Mouse (Mus musculus) testis, postnatal 14 days (tissue): ENCODE data around the gene Dock10.

ENCODE experiments used
- DNase-seq: peaks from one replicate; pipeline ENCODE4 v3.0.0; 2021; ENCODE audit warnings: low spot score

Dock10 gene

DNA sequence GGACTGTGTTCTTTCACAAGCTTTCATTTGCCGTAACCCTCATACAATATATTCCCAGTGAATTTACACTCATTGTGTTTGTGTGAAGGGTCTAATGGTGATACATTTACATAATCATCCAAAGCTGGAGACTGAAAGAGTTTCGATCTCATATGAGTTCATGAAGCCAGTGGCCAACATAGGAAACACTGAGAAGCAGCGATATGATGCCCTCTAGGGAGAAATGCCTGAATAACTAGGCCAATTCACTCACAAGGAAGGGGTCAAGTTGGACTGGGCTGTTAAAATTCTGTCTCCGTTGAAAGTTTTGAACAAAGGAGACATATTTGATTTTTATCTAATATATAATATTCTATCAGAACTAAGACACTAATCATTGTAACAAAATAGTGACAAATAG, 30.9 kb downstream of the Dock10 start:
- no peak for DNase-seq

GRCm38 (mm10) chr1:80722647-80723046, 35.7 kb downstream of the Dock10 start:
- DNase-seq, result peak; percentile 8

GRCm38 (mm10) chr1:80722001-80722400, 36.3 kb downstream of the Dock10 start:
- DNase-seq, result no peak

DNA sequence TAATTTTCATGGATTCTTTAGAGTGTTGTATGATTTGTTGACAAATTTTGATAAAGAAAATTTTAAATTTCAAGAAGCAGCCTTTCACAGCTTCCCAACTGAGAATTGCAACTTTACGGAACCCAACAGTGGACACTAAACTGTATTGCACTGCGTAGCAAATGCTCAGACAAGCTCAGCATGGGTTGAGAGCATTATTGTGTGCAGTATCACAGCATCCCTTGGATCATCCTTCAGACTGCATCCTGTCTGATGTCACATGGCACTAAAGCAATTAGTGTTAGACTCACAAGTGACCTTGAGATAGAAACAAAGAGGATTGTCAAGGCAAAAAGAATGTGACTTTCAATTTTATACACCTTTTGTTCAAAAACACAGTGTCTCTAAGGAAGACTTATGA, 37.1 kb downstream of the Dock10 start:
- no peak for DNase-seq

GRCm38 (mm10) chr1:80720146-80720545, 38.2 kb downstream of the Dock10 start:
- no peak for DNase-seq

DNA sequence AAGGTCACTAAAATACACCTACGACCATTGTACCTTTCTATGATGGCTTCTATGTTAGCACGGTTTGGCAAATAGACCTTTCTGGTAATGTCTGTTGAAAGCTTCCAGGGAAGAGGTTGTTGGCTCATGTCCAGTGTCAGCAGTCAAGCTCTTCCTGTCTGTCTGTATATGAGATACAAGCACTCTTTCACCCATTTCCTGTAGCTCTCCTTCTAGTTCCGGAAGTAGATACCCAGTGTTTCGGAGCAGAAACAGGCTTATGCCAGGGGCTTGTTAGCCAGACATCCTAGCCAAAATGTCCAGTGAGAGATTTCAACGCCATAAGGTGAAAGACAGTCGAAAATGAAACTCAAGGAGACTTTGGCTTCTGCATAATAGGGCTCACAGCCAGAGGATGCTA, 38.9 kb downstream of the Dock10 start:
- DNase-seq, result no peak

GRCm38 (mm10) chr1:80718666-80719065, 39.7 kb downstream of the Dock10 start:
- DNase-seq, result no peak

- no peak for DNase-seq
Observed at GRCm38 (mm10) chr1:80715917-80716316, 42.4 kb downstream of the Dock10 start.

- no peak for DNase-seq
Observed at GRCm38 (mm10) chr1:80713920-80714319, 44.4 kb downstream of the Dock10 start.

- DNase-seq, result no peak
Observed at GRCm38 (mm10) chr1:80710607-80711261, 47.6 kb downstream of the Dock10 start.

GRCm38 (mm10) chr1:80710097-80710541, 48.2 kb downstream of the Dock10 start:
- DNase-seq, result no peak

DNA sequence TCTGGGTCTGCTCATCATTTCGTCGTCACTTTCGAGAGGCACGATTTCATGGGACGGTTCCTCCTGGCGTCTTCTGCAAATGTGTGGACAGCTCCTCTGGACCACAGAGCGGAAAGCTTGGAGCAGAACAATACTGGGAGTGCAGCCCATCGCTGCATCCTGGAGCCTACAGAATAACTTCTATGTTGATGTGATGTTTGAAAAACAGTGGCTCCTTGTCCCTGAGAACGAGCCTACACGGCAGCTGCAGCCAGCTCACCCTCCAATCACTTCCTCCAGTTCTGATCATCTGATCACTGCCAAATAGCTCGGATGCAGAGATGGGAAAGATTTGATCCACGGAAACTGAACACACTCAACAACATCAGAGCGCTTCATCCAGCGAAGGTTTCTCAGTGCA, 49.0 kb downstream of the Dock10 start:
- no peak for DNase-seq

DNA sequence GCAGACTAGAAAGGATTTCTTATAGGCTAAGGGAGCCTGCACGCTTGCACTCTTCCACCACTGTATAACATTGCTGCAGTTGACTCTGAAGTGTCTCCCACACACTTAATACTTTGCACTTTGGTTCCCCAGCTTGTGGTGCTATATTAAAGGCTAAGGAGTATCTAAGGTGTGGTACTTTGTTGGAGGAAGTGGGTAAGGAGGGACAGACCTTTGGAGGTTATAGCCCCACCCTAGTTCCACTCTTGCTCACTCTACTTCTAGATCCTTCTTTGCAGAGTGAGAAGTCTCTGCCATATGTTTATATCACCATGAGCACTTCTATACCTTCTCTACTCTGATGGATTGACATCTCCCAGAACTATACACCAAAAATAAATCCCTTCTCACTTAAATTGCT, 55.0 kb downstream of the Dock10 start:
- DNase-seq, result no peak

GRCm38 (mm10) chr1:80676004-80676673, 82.2 kb downstream of the Dock10 start:
- DNase-seq, result no peak

DNA sequence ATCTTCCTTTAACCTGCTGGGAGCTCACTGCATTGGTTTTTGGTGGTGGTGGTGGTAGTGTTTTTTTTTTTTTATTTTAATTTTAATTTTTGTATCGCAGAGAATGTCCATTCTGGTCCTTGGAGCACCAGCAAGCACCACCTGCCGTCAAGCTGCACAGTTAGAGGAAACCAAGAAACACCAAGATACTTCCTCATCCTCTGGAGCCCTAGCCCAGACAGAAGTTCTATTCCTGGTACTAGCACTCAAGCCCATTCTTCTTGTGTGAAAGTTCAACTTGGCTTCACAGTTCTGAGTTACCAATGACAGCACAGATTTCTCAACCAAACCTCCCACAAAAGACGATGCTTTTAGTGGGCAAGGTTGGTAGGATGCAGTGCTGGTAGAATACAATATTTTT, 86.6 kb downstream of the Dock10 start:
- no peak for DNase-seq

DNA sequence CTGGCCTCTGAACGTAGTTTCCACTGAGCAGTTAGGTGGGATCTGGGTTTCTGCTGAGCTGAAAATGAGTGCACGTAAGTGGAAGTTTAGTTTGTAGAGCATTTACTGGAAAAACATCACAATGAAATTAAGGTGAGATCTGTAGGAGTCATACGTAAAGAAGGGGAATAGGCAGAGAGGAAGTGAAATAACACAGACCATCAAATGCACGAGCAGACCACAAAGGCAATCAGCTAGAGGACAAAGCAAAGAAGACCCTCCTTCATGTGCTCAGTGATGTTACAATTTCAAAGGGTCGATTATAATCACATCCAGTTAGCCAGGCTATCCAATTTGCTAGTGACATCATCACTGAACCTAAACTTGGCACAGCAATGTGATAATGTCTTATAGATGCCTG, 87.3 kb downstream of the Dock10 start:
- DNase-seq, result no peak

DNA sequence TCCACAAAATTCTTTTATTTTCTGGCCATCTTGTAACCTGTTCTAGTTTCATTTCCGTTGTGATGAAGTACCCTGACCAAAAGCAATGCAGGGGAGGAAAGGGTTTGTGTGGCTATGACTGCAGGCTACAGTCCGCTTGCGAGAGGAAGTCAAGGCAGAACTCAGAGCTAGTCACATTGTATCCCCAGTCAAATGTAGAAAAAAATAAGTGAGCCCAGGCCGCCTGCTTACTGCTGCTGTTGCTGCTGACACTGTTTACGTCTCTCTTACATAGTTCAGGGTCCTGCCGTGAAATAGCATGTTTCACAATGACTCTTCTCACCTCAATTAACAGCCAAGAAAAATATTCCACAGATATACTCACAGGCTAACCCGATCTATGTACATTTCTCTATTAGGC, 87.9 kb downstream of the Dock10 start:
- no peak for DNase-seq

- no peak for DNase-seq
Observed at GRCm38 (mm10) chr1:80665761-80666160, 92.6 kb downstream of the Dock10 start.

DNA sequence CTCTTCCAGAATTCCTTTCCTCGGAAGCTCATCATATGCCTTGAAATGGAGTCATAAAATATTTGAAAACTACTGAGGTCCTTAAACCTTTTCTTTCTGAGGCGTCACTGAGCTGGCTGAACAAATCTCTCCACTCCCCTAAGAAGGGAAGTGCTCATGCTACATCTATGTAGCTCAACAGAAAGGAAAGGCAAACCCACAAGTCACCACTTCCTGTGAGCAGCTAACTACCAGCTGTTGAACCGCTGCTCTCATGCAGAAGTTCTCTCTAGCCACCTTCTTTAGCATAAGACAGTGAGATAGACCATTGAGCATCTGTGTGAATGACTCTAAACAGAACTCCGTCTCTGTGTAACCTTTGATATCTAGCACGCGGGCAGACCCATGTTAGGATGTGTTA, 93.2 kb downstream of the Dock10 start:
- DNase-seq, result no peak

- no peak for DNase-seq
Observed at GRCm38 (mm10) chr1:80661506-80662402, 96.6 kb downstream of the Dock10 start.

- no peak for DNase-seq
Observed at GRCm38 (mm10) chr1:80659465-80660245, 98.7 kb downstream of the Dock10 start.

DNA sequence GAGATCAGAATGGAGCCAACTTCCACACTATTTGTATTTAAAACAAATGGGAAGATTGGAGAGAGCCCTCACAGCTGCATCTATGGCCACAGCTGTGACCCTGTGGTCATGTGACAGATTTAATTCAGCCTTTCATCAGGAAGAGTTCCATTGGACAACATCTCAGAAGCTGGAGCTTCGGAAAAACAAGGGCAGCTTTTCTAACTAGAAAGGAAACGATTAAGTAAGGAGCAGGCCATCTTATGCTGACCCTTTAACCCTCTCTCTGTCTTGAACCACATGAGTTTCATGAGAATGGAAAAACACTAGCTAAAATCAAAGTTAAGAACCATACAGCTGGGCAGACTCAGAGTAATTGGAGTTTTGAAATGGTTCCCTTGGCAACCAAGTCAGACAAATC, 101.9 kb downstream of the Dock10 start:
- DNase-seq, result no peak
